Mouse (Mus musculus) adrenal gland, postnatal 36 days (tissue): Measurements from ENCODE around the gene Erich6b. TPM values are rescaled to one million over a fixed set of nuclear protein-coding genes. Genes with fewer than 3 reads are reported as not detected.
A peak's percentile ranks its signal among the peaks of the same experiment; 100 is the strongest.

ENCODE experiments used
- DNase-seq, 2 experiments: peaks; one replicate each; pipeline ENCODE4 v3.0.0; 2021; ENCODE audit warnings: mixed read lengths in 1 of 2
- long read RNA-seq, 2 experiments: library from polyadenylated mRNA; stranded (forward); transcript quantifications; one replicate each; pipeline ENCODE4 v2.0.0; 2021; ENCODE audit warnings: borderline sequencing depth in 2 of 2
- total RNA-seq, 2 experiments: library from RNA; stranded (reverse); gene quantifications; 2 replicates each; pipeline ENCODE4 v1.2.3; 2021

The Erich6b gene
- not detected for total RNA-seq
- long read RNA-seq, experiment 1 = 0 reads
- long read RNA-seq, experiment 2 = 0 reads

- peak; percentile 31 to 63 for DNase-seq
These were observed at the start of gene Erich6b for GRCm38 (mm10) chr14:75642080-75642479. TSS of gene Erich6b (plus strand) at chr14:75642259.

GRCm38 (mm10) chr14:75592978-75593377 lies 49.1 kb upstream of the Erich6b start, which contains the start of gene Spert:
TSS of gene Spert (minus strand) at chr14:75593116.
- DNase-seq = no peak

GRCm38 (mm10) chr14:75609176-75609575 lies 32.9 kb upstream of the Erich6b start:
- DNase-seq = no peak

- no peak for DNase-seq
These were observed 25.7 kb upstream of the Erich6b start for GRCm38 (mm10) chr14:75616375-75616774.

- DNase-seq = no peak
These were observed 19.1 kb upstream of the Erich6b start for GRCm38 (mm10) chr14:75622984-75623383.

- no peak for DNase-seq
These were observed 13.2 kb upstream of the Erich6b start for GRCm38 (mm10) chr14:75628870-75629269.

GRCm38 (mm10) chr14:75635350-75635749 lies 6.7 kb upstream of the Erich6b start:
- peak; percentile 54 to 68 for DNase-seq

GRCm38 (mm10) chr14:75636107-75636506 lies 6.0 kb upstream of the Erich6b start:
- no peak for DNase-seq

- peak in 1 of 2 experiments; percentile 19 for DNase-seq
These were observed 4.4 kb upstream of the Erich6b start for GRCm38 (mm10) chr14:75637641-75638040.

- peak in 1 of 2 experiments; percentile 26 for DNase-seq
These were observed 1.2 kb upstream of the Erich6b start for GRCm38 (mm10) chr14:75640846-75641245.

- peak in 1 of 2 experiments; percentile 13 for DNase-seq
These were observed 690 bp upstream of the Erich6b start for GRCm38 (mm10) chr14:75641369-75641768.

- peak in 1 of 2 experiments; percentile 23 for DNase-seq
These were observed 3.4 kb downstream of the Erich6b start for GRCm38 (mm10) chr14:75645461-75645860.

GRCm38 (mm10) chr14:75646060-75646459 lies 4.0 kb downstream of the Erich6b start:
- no peak for DNase-seq

GRCm38 (mm10) chr14:75646968-75647829 lies 5.1 kb downstream of the Erich6b start:
- no peak for DNase-seq

- DNase-seq = no peak
These were observed 18.9 kb downstream of the Erich6b start for GRCm38 (mm10) chr14:75660936-75661335.

GRCm38 (mm10) chr14:75661548-75661947 lies 19.5 kb downstream of the Erich6b start:
- no peak for DNase-seq

- DNase-seq = no peak
These were observed 23.5 kb downstream of the Erich6b start for GRCm38 (mm10) chr14:75665430-75666180.

GRCm38 (mm10) chr14:75669085-75669645 lies 27.1 kb downstream of the Erich6b start:
- no peak for DNase-seq

- DNase-seq = no peak
These were observed 34.3 kb downstream of the Erich6b start for GRCm38 (mm10) chr14:75676316-75676715.

GRCm38 (mm10) chr14:75690428-75690827 lies 48.4 kb downstream of the Erich6b start:
- no peak for DNase-seq

GRCm38 (mm10) chr14:75696096-75696495 lies 54.0 kb downstream of the Erich6b start:
- DNase-seq = peak; percentile 39 to 42

- no peak for DNase-seq
These were observed 55.9 kb downstream of the Erich6b start for GRCm38 (mm10) chr14:75697928-75698327.

GRCm38 (mm10) chr14:75706647-75707046 lies 64.6 kb downstream of the Erich6b start:
- no peak for DNase-seq
